Mouse (Mus musculus) midbrain, embryonic 15.5 days (tissue): ENCODE results near the gene Slc12a9. TPM values are rescaled to one million over a fixed set of nuclear protein-coding genes. Genes with fewer than 3 reads are reported as not detected.
"Not testable (repeated sequence)": the region's sequence is repeated elsewhere in the genome, so short reads cannot be mapped to it uniquely, and the experiment has no call there.

Source experiments
- ATAC-seq: fragments of 200-750 bp; cut with Nextera tagmentation; replicated peaks from 2 replicates; pipeline ENCODE4 v1.8.0; 2017; ENCODE audit warnings: moderate TSS enrichment
- H3K27ac ChIP-seq: fragments of 300-500 bp; sonication (generic); 2 replicates; pipeline ENCODE4 v1.5.1; 2015; ENCODE audit warnings: mild to moderate bottlenecking, inconsistent platforms
- H3K27me3 ChIP-seq: fragments of 300-500 bp; sonication (generic); replicated peaks from 2 replicates; pipeline ENCODE4 v1.6.1; 2015; ENCODE audit warnings: inconsistent platforms
- H3K36me3 ChIP-seq: fragments of 300-500 bp; sonication (generic); replicated peaks from 2 replicates; pipeline ENCODE4 v1.6.1; 2015; ENCODE audit warnings: inconsistent platforms
- H3K4me1 ChIP-seq: fragments of 300-500 bp; sonication (generic); 2 replicates; pipeline ENCODE4 v1.6.1; 2015; ENCODE audit warnings: inconsistent platforms
- H3K4me2 ChIP-seq: fragments of 300-500 bp; sonication (generic); 2 replicates; pipeline ENCODE4 v1.6.1; 2015; ENCODE audit warnings: inconsistent platforms, mild to moderate bottlenecking, moderate library complexity
- H3K4me3 ChIP-seq: fragments of 300-500 bp; sonication (generic); 2 replicates; pipeline ENCODE4 v1.5.1; 2015; ENCODE audit warnings: mild to moderate bottlenecking, inconsistent platforms
- H3K9ac ChIP-seq: fragments of 300-500 bp; sonication (generic); 2 replicates; pipeline ENCODE4 v1.6.1; 2015; ENCODE audit warnings: mild to moderate bottlenecking, inconsistent platforms
- H3K9me3 ChIP-seq: fragments of 300-500 bp; sonication (generic); 2 replicates; pipeline ENCODE4 v1.6.1; 2016; ENCODE audit warnings: inconsistent platforms
- WGBS: fragments of 180-500 bp; shearing (Covaris S2); methylation state at CpG from one replicate; pipeline ENCODE4 v1.1.7; 2015; ENCODE audit warnings: mixed read lengths; 5-methylcytosine and 5-hydroxymethylcytosine counted together
- polyA plus RNA-seq: library from polyadenylated mRNA; unstranded; fragments of >200 nt; fragmentation: Nextera tagmentation; extraction: Ambion mirVana; gene quantifications from 2 replicates; pipeline ENCODE4 v1.2.1, GENCODE M21; 2015

Slc12a9 gene
- polyA plus RNA-seq, 1 experiment from 2014 or later = 29.5 TPM

DNA sequence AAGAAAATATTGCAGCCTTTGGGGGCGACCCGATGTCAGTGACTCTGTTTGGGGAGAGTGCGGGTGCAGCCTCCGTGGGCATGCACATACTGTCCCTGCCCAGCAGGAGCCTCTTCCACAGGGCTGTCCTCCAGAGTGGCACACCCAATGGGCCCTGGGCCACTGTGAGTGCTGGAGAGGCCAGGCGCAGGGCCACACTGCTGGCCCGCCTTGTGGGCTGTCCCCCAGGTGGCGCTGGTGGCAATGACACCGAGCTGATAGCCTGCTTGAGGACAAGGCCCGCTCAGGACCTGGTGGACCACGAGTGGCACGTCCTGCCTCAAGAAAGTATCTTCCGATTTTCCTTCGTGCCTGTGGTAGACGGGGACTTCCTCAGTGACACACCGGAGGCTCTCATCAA, 42.7 kb downstream of the Slc12a9 start:
- 27% methylated on average over 15 of the region's 15 CpGs for WGBS
- H3K9me3 ChIP-seq = no peaks in the 10 kb centered on the region
- H3K27me3 ChIP-seq = peaks cover 30% of the 10 kb centered on the region
- no peak overlapping the region for H3K4me3 ChIP-seq
- peaks cover 60% of the 10 kb centered on the region for H3K4me1 ChIP-seq
- H3K9ac ChIP-seq = 0 out of 2 replicates have a peak overlapping the region, but pooled peaks have one; percentile 12
- peak overlapping the region; percentile 96; the same call in 1 of the 2 replicates for H3K4me2 ChIP-seq
- no peak for ATAC-seq
- H3K27ac ChIP-seq = no peak overlapping the region
- H3K36me3 ChIP-seq = peaks cover 5% of the 10 kb centered on the region; the same call in 1 of the 2 replicates

DNA sequence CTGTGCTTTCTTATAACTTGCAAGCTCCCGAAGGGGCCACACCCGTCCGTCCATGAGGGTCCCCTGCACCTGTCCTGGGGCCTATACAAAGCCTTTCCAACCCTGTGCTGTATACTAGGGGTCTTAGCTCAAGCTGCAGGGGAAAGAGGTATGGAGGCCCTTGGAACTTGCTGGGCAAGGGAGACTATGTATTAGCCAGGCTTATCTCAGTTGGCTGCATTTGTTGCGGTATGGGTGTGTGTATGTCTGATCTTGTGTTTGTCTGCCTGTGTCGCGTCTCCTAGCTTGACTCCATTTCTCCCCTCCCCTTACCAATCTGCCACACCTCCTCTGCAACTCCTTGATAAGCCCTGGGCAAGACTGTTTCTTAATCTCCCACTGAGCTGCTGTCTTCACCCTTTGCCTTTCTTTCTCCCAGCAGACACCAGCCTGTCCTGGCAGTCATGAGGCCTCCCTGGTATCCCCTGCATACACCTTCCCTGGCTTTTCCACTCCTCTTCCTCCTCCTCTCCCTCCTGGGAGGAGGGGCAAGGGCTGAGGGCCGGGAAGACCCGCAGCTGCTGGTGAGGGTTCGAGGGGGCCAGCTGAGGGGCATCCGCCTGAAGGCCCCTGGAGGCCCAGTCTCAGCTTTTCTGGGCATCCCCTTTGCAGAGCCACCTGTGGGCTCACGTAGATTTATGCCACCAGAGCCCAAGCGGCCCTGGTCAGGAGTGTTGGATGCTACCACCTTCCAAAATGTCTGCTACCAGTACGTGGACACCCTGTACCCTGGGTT, 43.6 kb downstream of the Slc12a9 start:
- peaks cover 30% of the 10 kb centered on the region for H3K27me3 ChIP-seq
- no peaks in the 10 kb centered on the region for H3K9me3 ChIP-seq
- H3K9ac ChIP-seq = peak overlapping the region; percentile 33; the same call in 1 of the 2 replicates
- no peak for ATAC-seq
- WGBS = 54% methylated on average over 13 of the region's 13 CpGs
- peaks cover 53% of the 10 kb centered on the region for H3K4me1 ChIP-seq
- H3K27ac ChIP-seq = no peak overlapping the region
- no peaks in the 10 kb centered on the region for H3K36me3 ChIP-seq
- peak overlapping the region; percentile 96 for H3K4me2 ChIP-seq
- H3K4me3 ChIP-seq = peak overlapping the region; percentile 46

DNA sequence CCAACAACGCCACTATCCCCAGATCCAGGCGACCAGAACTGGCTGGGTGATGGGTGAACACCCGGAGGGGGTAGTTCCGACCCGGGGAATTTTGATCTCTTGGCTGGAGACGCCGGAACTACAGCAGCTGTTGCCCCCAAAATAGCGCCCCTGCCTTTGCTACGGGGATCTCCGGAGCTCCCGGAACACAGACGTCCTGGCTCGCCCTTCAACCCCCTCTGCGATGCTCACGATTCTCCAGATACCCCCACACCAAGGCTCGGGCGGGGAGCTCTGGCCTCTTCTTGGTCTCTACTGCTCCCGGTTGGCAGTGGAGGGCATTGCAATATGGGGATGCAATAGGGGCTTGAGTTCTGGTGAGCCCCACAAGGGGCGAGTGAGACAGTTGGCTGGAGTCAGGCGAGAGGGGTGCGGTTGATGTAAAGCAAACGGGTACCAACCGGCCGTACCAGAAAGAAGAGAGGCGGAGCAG, 44.4 kb downstream of the Slc12a9 start:
- no peak for ATAC-seq
- Histone ChIP-seq H3K27me3 (peaks cover 30% of the 10 kb centered on the region), H3K27ac (no peak overlapping the region), H3K4me1 (peaks cover 51% of the 10 kb centered on the region), H3K36me3 (no peaks in the 10 kb centered on the region), H3K4me3 (peak overlapping the region; percentile 46), H3K9me3 (no peaks in the 10 kb centered on the region), H3K4me2 (peak overlapping the region; percentile 96), H3K9ac (peak overlapping the region; percentile 33)
- 2% methylated on average over 25 of the region's 25 CpGs for WGBS

DNA sequence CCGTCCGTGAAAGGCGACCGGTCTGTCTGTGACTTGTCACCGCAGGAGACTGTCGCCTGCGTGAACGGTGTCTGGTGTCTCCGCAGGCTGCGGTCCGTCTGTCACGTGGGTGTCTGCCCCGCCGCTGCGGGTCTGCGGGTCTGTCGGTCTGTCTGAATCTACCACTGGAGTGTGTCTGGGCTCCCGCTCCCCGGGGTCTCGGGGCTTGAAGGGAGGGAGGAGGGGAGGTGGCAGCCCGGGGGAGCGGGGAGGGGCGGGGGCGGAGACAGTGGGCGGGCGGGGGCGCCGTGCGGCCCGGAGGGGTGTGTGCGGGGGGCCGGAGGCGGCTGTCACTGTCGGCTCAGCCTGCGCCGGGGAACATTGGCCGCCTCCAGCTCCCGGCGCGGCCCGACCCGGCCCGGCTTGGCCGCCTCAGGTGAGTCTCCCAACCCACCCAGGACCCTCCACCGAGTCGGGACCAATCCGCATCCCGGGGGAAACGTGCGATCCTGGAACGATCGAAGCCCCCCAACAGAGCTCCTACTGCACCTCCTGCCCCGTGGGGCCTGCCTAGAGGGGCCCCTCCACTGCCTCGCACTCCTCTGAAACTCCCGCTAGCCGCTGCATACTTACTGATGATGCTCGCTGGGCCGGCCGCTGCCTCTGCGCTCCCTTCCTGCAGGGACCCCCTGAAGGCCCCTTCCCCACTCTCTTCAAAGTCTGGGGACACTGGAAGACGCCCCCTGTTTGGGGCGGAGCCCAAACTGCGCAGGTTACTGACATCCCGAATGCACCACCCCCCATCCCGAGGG, 45.2 kb downstream of the Slc12a9 start:
- peaks cover 42% of the 10 kb centered on the region for H3K4me1 ChIP-seq
- H3K9ac ChIP-seq = peak overlapping the region; percentile 59
- peaks cover 30% of the 10 kb centered on the region for H3K27me3 ChIP-seq
- peak; percentile 17 for ATAC-seq
- WGBS = under 1% methylated on average over 39 of the region's 65 CpGs
- no peaks in the 10 kb centered on the region for H3K9me3 ChIP-seq
- H3K4me3 ChIP-seq = peak overlapping the region; percentile 46
- peak overlapping the region; percentile 96 for H3K4me2 ChIP-seq
- peak overlapping the region; percentile 72 for H3K27ac ChIP-seq
- no peaks in the 10 kb centered on the region for H3K36me3 ChIP-seq

DNA sequence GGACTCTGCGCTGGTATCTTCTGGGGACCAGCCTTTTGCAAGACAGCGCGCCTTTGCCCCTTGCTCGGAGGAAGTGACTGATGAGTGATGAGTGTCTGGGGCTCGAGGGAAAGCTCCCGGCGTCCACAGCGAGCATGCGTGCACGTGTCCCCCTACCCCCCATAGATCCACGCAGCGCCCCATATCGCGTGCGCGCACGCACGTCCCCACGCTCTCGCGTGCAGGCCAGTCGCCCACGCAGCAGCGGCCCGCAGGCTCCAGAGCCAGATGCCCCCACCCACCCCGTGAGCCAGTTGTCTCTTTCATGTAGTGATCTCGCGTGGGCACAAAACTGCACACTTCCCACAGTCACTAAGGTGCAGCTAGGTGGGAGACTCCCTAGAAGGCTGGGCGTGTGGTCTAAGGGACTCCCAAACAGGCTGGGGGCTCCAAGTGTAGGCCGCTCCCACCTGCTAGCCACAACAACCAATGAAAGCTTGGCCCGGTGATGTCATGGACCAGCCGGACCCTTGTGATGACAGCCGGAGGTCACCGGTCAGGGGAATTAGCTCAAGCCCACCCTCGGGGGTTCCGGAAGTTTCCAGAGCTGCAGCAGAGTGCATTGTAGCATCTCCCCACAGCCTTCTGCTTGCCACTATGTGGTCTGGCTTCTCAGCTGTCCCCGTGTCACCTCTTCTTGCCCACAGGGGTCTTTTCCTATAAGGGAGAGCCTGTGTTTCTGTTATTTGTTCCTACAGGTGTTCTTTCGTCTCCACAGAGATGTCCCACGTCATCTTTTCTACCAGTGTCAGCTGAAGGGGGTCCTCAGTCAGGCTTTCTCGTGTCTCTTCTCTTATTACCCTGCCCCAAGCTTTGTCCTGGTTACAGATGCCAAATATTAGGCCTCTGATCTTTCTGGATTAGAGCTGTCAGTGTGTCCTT, 46.1 kb downstream of the Slc12a9 start, which contains the start of gene Ache:
Ache (plus strand) TSS at position 488 of the 921 bp plus-strand sequence.
- peak within 1 kb of the TSS; percentile 46 for H3K4me3 ChIP-seq
- H3K27ac ChIP-seq = peak within 1 kb of the TSS; percentile 72
- 1% methylated on average over 40 of the region's 40 CpGs for WGBS
- peaks cover 30% of the 10 kb centered on the region for H3K27me3 ChIP-seq
- peak within 1 kb of the TSS; percentile 59 for H3K9ac ChIP-seq
- H3K9me3 ChIP-seq = no peaks in the 10 kb centered on the region
- peaks cover 35% of the 10 kb centered on the region for H3K4me1 ChIP-seq
- ATAC-seq = peak; percentile 82
- H3K36me3 ChIP-seq = no peaks in the 10 kb centered on the region
- peak within 1 kb of the TSS; percentile 96 for H3K4me2 ChIP-seq

DNA sequence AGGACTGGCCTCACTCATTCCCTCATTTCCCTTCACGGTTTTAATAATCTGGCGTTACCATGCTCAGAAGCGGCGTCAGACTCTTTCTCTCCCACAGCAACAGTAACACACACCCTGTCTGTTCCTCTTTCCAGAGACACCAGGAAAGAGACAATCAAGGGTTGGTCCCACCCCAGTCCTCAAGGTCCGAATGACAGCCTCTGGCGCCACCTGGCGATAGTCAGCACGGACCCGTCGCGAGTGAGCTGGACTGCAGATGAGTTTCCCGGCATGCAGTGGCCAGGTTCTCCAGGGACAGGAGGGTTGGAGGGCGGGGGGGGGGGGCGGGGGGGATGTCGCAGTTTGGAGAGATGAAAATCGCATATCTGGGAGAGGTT, 46.8 kb downstream of the Slc12a9 start:
- Histone ChIP-seq H3K4me1 (peaks cover 35% of the 10 kb centered on the region), H3K4me3 (peak overlapping the region; percentile 46), H3K4me2 (peak overlapping the region; percentile 96), H3K27me3 (peaks cover 25% of the 10 kb centered on the region), H3K27ac (peak overlapping the region; percentile 72), H3K9me3 (no peaks in the 10 kb centered on the region), H3K36me3 (no peaks in the 10 kb centered on the region), H3K9ac (peak overlapping the region; percentile 59; the same call in 1 of the 2 replicates)
- 1% methylated on average over 13 of the region's 16 CpGs for WGBS
- ATAC-seq = peak; percentile 87

DNA sequence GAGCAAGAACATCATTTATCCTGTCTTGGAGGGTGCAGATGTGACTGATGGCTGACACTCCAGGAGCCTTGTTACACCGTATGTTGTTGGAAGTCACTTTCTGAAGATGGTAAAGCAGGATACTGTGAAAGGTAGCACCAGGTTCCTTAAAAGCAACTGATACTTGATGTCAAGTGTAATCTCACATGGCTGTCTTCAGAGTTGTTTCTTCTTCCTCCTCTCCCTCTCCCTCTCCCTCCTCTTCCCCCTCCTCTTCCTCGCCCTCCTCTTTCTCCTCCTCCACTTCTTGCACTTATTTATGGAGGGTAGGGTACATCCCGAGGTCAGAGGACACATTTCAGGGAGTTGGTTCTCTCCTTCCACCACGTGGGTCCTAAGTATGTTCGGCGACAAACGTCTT, 47.4 kb downstream of the Slc12a9 start:
- WGBS = 52% methylated on average over 7 of the region's 7 CpGs
- Histone ChIP-seq H3K27me3 (peaks cover 20% of the 10 kb centered on the region), H3K4me3 (peak overlapping the region; percentile 46; the same call in 1 of the 2 replicates), H3K4me2 (peak overlapping the region; percentile 96), H3K9me3 (no peaks in the 10 kb centered on the region), H3K27ac (peak overlapping the region; percentile 72), H3K4me1 (peaks cover 35% of the 10 kb centered on the region), H3K36me3 (no peaks in the 10 kb centered on the region), H3K9ac (peak overlapping the region; percentile 13; the same call in 1 of the 2 replicates)
- no peak for ATAC-seq

DNA sequence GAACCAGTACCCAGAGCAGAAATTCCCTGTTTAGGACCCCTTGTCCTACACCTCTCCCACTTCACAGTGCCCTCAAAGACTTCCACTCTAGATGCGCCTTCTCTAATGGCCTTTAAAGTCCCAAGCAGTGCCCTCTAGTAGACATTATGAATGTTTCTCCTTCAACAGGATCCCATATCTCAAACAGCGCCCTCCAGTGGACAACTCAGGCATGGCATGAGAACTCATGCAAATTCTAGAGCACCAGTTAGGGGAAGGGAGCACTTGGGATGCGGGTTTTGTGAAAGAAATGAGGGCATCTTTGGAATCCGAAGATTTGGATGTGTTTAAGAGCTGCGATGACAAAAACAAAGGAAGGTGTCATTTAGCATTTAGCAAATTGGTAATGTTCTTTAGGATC, 48.4 kb downstream of the Slc12a9 start:
- WGBS = 65% methylated on average over 5 of the region's 5 CpGs
- no peaks in the 10 kb centered on the region for H3K9me3 ChIP-seq
- no peak for ATAC-seq
- no peaks in the 10 kb centered on the region for H3K36me3 ChIP-seq
- no peak overlapping the region for H3K4me3 ChIP-seq
- peaks cover 11% of the 10 kb centered on the region for H3K27me3 ChIP-seq
- no peak overlapping the region for H3K4me2 ChIP-seq
- no peak overlapping the region for H3K27ac ChIP-seq
- H3K9ac ChIP-seq = no peak overlapping the region
- H3K4me1 ChIP-seq = peaks cover 28% of the 10 kb centered on the region

DNA sequence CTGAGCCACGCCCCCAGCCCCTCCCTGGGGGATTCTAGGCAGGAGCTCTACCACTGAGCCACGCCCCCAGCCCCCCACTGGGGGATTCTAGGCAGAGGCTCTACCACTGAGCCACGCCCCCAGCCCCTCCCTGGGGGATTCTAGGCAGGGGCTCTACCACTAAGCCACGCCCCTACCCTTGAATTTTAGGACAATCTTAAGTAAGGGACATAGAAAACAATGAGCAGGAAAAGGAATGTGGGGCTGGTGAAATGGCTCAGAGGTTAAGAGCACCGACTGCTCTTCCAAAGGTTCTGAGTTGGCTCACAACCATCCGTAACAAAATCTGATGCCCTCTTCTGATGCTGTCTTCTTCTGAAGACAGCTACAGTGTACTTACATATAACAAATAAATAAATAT, 49.0 kb downstream of the Slc12a9 start:
- WGBS = 81% methylated on average over 5 of the region's 6 CpGs
- not testable (repeated sequence) for H3K4me2 ChIP-seq, H3K9ac ChIP-seq, H3K9me3 ChIP-seq, H3K27me3 ChIP-seq, ATAC-seq, H3K27ac ChIP-seq, H3K4me3 ChIP-seq, H3K36me3 ChIP-seq
- H3K4me1 ChIP-seq = peaks cover 24% of the 10 kb centered on the region

DNA sequence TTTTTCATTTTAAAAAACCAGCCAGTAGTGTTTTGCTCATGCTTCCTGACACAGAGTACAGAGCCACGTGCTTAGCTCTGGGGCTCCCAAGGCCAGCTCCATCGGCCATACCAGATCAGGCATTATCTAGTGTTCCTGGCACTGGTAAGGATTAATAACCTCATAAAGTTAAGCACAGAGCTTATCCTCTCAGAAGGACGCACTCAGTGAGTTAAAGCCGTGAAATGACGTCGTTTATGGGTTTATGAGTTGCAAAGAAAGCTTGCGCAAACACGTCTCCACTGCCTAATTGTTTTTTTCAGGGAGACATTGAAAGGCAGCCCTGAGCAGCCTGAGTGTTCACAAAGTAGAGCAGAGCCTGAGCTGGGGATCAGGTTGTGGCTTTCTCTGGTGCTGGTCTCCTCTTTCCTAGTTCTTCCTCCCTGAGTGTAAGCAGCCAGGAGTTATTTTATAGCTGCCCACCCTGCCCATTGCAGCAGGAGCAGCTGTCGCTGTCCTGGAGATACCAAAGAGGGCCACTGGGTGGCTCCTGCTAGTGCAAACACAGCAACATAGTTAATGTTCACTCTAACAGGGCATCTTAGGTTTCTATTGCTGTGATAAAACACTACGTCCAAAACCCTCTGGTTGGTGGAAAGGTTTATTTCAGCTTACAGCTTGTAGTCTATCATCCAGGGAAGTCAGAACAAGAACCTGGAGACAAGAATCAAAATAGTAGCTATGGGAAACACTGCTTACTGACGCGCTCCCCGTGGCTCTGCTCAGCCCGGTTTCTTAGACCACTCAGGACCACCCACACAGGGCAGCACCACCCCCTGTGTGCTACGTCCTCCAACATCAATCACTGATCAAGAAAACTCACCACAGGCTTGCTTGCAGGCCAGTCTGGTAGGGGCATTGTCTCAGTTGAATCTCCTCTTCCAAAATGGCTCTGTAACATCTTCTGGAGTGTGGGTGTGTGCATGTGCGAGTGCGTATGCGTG, 55.7 kb downstream of the Slc12a9 start:
- Histone ChIP-seq H3K27ac (0 out of 2 replicates have a peak overlapping the region, but pooled peaks have one; percentile 26), H3K4me1 (no peaks in the 10 kb centered on the region), H3K4me3 (no peak overlapping the region), H3K9me3 (peaks cover 6% of the 10 kb centered on the region; the same call in 1 of the 2 replicates), H3K4me2 (no peak overlapping the region), H3K36me3 (no peaks in the 10 kb centered on the region), H3K9ac (no peak overlapping the region), H3K27me3 (no peaks in the 10 kb centered on the region)
- no peak for ATAC-seq
- 54% methylated on average over 18 of the region's 18 CpGs for WGBS
